Mouse (Mus musculus) limb, embryonic 13.5 days (tissue): ENCODE measurements around the gene Nxf1. TPM values are rescaled to one million over a fixed set of nuclear protein-coding genes. Genes with fewer than 3 reads are reported as not detected.
"Not testable (repeated sequence)": the region's sequence is repeated elsewhere in the genome, so short reads cannot be mapped to it uniquely, and the experiment has no call there.

Experiments used
- ATAC-seq: fragments of 200-750 bp; cut with Nextera tagmentation; 2 replicates; pipeline ENCODE4 v1.8.0; 2017; ENCODE audit warnings: low read depth, moderate number of reproducible peaks, moderate TSS enrichment; ENCODE audit not compliant: low FRiP score
- H3K27ac ChIP-seq: fragments of 300-500 bp; sonication (generic); 2 replicates; pipeline ENCODE4 v1.5.1; 2015; ENCODE audit warnings: inconsistent platforms, mild to moderate bottlenecking, moderate library complexity
- H3K27me3 ChIP-seq: fragments of 300-500 bp; sonication (generic); 2 replicates; pipeline ENCODE4 v1.6.1; 2015; ENCODE audit warnings: mild to moderate bottlenecking, inconsistent platforms
- H3K36me3 ChIP-seq: fragments of 300-500 bp; sonication (generic); 2 replicates; pipeline ENCODE4 v1.6.1; 2015; ENCODE audit warnings: inconsistent platforms, mild to moderate bottlenecking, moderate library complexity
- H3K4me1 ChIP-seq: fragments of 300-500 bp; sonication (generic); 2 replicates; pipeline ENCODE4 v1.6.1; 2015; ENCODE audit warnings: inconsistent platforms
- H3K4me2 ChIP-seq: fragments of 300-500 bp; sonication (generic); replicated peaks from 2 replicates; pipeline ENCODE4 v1.6.1; 2015; ENCODE audit warnings: inconsistent platforms, mild to moderate bottlenecking, moderate library complexity
- H3K4me3 ChIP-seq: fragments of 300-500 bp; sonication (generic); 2 replicates; pipeline ENCODE4 v1.5.1; 2015; ENCODE audit warnings: moderate library complexity, mild to moderate bottlenecking, inconsistent platforms
- H3K9ac ChIP-seq: fragments of 300-500 bp; sonication (generic); 2 replicates; pipeline ENCODE4 v1.6.1; 2015; ENCODE audit warnings: mild to moderate bottlenecking, inconsistent platforms
- H3K9me3 ChIP-seq: fragments of 300-500 bp; sonication (generic); 2 replicates; pipeline ENCODE4 v1.6.1; 2016; ENCODE audit warnings: inconsistent platforms
- WGBS: fragments of 180-500 bp; shearing (Covaris S2); methylation state at CpG from one replicate; pipeline ENCODE4 v1.1.7; 2015; 5-methylcytosine and 5-hydroxymethylcytosine counted together
- polyA plus RNA-seq: library from polyadenylated mRNA; unstranded; fragments of >200 nt; fragmentation: Nextera tagmentation; extraction: Ambion mirVana; gene quantifications from 2 replicates; pipeline ENCODE4 v1.2.1, GENCODE M21; 2015

Gene Nxf1
- polyA plus RNA-seq, 1 experiment from 2014 or later: 217 TPM

DNA sequence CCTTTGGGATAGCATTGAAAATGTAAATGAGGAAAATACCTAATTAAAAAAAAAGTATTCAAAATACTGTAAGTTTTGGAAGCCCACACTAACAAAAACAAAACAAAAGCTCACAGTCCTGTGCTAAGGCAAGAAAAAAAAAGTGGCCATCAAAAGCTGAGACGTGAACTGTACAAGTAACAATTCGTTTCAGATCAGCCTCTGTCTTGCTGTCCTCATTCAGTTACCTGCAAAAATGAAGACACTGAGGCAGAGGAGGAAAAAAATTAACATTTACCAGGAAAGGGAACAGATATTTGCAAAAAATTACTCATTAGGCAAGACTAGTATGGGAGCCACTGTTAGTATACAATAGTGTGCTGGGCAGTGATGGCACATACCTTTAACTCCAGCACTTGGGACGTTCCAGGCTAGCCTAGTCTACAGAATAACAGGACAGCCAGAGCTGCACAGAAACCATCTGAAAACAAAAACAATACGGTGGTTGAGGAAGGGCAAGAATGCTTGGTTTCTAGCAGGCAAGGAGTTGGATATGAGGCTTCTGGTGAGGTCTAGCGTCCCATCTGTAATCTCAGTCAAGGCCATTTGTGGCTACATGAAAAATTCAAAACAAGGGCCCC, 29.3 kb upstream of the Nxf1 start:
- Histone ChIP-seq H3K4me2 (no peak overlapping the region), H3K9ac (no peak overlapping the region), H3K9me3 (no peaks in the 10 kb centered on the region), H3K36me3 (peaks cover 30% of the 10 kb centered on the region), H3K4me1 (peaks cover 19% of the 10 kb centered on the region), H3K27me3 (no peaks in the 10 kb centered on the region), H3K27ac (no peak overlapping the region), H3K4me3 (no peak overlapping the region)
- WGBS: 18% methylated on average over 5 of the region's 5 CpGs
- no peak for ATAC-seq

GRCm38 (mm10) chr19:8728335-8729099, 28.4 kb upstream of the Nxf1 start:
- WGBS: 57% methylated on average over 3 of the region's 3 CpGs
- H3K4me2 ChIP-seq: not testable (repeated sequence)

DNA sequence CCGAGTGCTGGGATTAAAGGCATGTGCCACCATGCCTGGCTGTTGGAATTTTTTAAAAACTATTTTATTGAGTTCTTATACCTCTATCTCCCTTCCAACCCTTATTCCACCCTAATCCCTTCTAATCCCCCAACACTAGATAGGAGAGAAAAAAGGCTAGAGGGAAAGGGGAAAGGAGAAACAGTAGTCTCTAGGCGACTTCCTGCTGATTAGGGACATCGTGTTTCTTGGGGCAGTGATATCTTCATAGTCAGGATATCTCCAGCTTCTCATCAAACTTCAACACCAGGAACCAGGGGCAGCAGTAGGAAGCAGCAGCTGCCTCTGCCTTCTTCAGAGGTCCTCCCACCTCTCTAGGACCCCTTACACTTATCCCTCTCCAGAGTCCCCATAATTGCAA, 22.5 kb upstream of the Nxf1 start:
- no peak overlapping the region for H3K4me3 ChIP-seq
- no peak overlapping the region for H3K27ac ChIP-seq
- WGBS: 74% methylated on average over 3 of the region's 3 CpGs
- no peaks in the 10 kb centered on the region for H3K27me3 ChIP-seq
- peaks cover 23% of the 10 kb centered on the region for H3K36me3 ChIP-seq
- no peak for ATAC-seq
- H3K4me2 ChIP-seq: no peak overlapping the region
- H3K9me3 ChIP-seq: no peaks in the 10 kb centered on the region
- peaks cover 11% of the 10 kb centered on the region for H3K4me1 ChIP-seq
- H3K9ac ChIP-seq: no peak overlapping the region

More at GRCm38 (mm10) chr19:8728335-8729099, 28.4 kb upstream of the Nxf1 start:
- H3K9me3 ChIP-seq, H3K9ac ChIP-seq, H3K27ac ChIP-seq, ATAC-seq, H3K27me3 ChIP-seq, H3K4me3 ChIP-seq: not testable (repeated sequence)
- peaks cover 19% of the 10 kb centered on the region for H3K4me1 ChIP-seq
- H3K36me3 ChIP-seq: peaks cover 30% of the 10 kb centered on the region

- Histone ChIP-seq H3K36me3 (peaks cover 35% of the 10 kb centered on the region), H3K4me2 (peak within 1 kb of the TSS; percentile 75), H3K27me3 (no peaks in the 10 kb centered on the region), H3K9ac (peak within 1 kb of the TSS; percentile 85), H3K4me3 (peak within 1 kb of the TSS; percentile 95), H3K27ac (peak within 1 kb of the TSS; percentile 69), H3K9me3 (no peaks in the 10 kb centered on the region), H3K4me1 (peaks cover 16% of the 10 kb centered on the region)
- ATAC-seq: peak; percentile 95
- WGBS: under 1% methylated on average over 32 of the region's 32 CpGs
These were observed 21.3 kb upstream of the Nxf1 start, which contains the start of gene Wdr74 for GRCm38 (mm10) chr19:8735389-8736159. TSS of gene Wdr74 (plus strand) at chr19:8735827.

- peak overlapping the region; percentile 69 for H3K27ac ChIP-seq
- peak overlapping the region; percentile 75 for H3K4me2 ChIP-seq
- H3K4me1 ChIP-seq: peaks cover 20% of the 10 kb centered on the region
- H3K36me3 ChIP-seq: peaks cover 37% of the 10 kb centered on the region
- ATAC-seq: no peak
- H3K9me3 ChIP-seq: no peaks in the 10 kb centered on the region
- WGBS: 2% methylated on average over 11 of the region's 11 CpGs
- H3K9ac ChIP-seq: peak overlapping the region; percentile 85
- no peaks in the 10 kb centered on the region for H3K27me3 ChIP-seq
- H3K4me3 ChIP-seq: peak overlapping the region; percentile 95
These were observed 20.8 kb upstream of the Nxf1 start for GRCm38 (mm10) chr19:8736160-8736467.

GRCm38 (mm10) chr19:8738911-8739310, 18.0 kb upstream of the Nxf1 start:
- no peaks in the 10 kb centered on the region for H3K9me3 ChIP-seq
- no peaks in the 10 kb centered on the region for H3K27me3 ChIP-seq
- 92% methylated on average over 7 of the region's 7 CpGs for WGBS
- peaks cover 33% of the 10 kb centered on the region for H3K4me1 ChIP-seq
- ATAC-seq: no peak
- no peak overlapping the region for H3K27ac ChIP-seq
- H3K4me3 ChIP-seq: no peak overlapping the region
- H3K4me2 ChIP-seq: no peak overlapping the region
- H3K36me3 ChIP-seq: peaks cover 49% of the 10 kb centered on the region
- no peak overlapping the region for H3K9ac ChIP-seq

DNA sequence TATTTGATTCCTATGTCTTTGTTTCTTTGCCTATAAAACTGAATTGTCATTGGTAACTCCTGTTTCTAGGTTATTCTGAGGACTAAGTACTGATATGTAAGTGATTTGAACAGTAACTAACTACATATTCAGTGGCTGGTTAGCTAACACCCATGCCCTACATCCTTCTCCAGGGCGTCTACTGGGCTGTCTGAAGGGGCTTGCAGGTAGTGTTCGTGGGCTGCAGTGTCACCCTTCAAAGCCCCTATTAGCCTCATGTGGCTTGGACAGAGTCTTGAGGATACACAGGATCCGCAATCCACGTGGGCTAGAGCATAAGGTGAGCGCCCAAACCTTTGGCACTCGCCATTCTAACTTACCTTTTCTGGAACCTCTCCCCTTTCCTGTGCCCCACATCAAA, 17.2 kb upstream of the Nxf1 start:
- no peak overlapping the region for H3K4me3 ChIP-seq
- H3K27ac ChIP-seq: no peak overlapping the region
- ATAC-seq: no peak
- peaks cover 33% of the 10 kb centered on the region for H3K4me1 ChIP-seq
- no peaks in the 10 kb centered on the region for H3K9me3 ChIP-seq
- 89% methylated on average over 6 of the region's 6 CpGs for WGBS
- no peaks in the 10 kb centered on the region for H3K27me3 ChIP-seq
- no peak overlapping the region for H3K9ac ChIP-seq
- peaks cover 56% of the 10 kb centered on the region for H3K36me3 ChIP-seq
- H3K4me2 ChIP-seq: no peak overlapping the region

DNA sequence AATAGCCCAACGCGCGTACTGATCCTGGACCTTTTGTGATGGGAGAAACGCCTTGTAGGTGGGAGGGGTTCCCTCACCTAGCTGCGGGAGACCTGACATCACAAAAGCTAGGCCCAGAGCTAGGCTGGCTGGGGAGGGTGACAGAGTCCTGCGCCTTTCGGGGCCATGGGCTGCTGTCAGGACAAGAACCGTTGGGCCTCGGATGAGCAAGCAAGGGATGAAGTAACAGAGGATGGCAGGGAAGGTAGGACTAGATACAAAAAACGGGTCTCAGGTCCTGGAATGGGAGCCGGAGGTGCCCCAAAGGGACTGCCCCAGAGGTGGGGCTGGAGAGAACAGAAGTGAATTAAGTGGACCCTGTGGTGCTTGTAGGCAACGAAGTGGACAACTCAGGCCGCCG, 16.3 kb upstream of the Nxf1 start, which contains the start of gene 1700092M07Rik:
Gene 1700092M07Rik (plus strand): TSS at position 116 of the 400 bp plus-strand sequence.
- H3K36me3 ChIP-seq: peaks cover 66% of the 10 kb centered on the region

GRCm38 (mm10) chr19:8741243-8741869, 15.5 kb upstream of the Nxf1 start, which contains the start of gene Stx5a:
TSS of gene Stx5a (plus strand) at chr19:8741413.
- peak within 1 kb of the TSS; percentile 99 for H3K4me3 ChIP-seq

More for the DNA sequence above, 16.3 kb upstream of the Nxf1 start, which contains the start of gene 1700092M07Rik:
- peak; percentile 2; the same call in 1 of the 2 replicates for ATAC-seq
- Histone ChIP-seq H3K9me3 (no peaks in the 10 kb centered on the region), H3K9ac (peak within 1 kb of the TSS; percentile 94), H3K4me3 (peak within 1 kb of the TSS; percentile 99), H3K27ac (peak within 1 kb of the TSS; percentile 95), H3K27me3 (no peaks in the 10 kb centered on the region), H3K4me2 (peak within 1 kb of the TSS; percentile 55), H3K4me1 (peaks cover 29% of the 10 kb centered on the region)
- WGBS: 64% methylated on average over 14 of the region's 14 CpGs

GRCm38 (mm10) chr19:8742176-8742575, 14.7 kb upstream of the Nxf1 start:
- no peak for ATAC-seq
- Histone ChIP-seq H3K4me3 (peak overlapping the region; percentile 99), H3K27ac (peak overlapping the region; percentile 95), H3K9me3 (no peaks in the 10 kb centered on the region), H3K27me3 (no peaks in the 10 kb centered on the region), H3K4me1 (peaks cover 23% of the 10 kb centered on the region), H3K36me3 (peaks cover 81% of the 10 kb centered on the region), H3K9ac (peak overlapping the region; percentile 94), H3K4me2 (peak overlapping the region; percentile 98)
- 18% methylated on average over 14 of the region's 14 CpGs for WGBS

More at GRCm38 (mm10) chr19:8741243-8741869, 15.5 kb upstream of the Nxf1 start, which contains the start of gene Stx5a:
- H3K9ac ChIP-seq: peak within 1 kb of the TSS; percentile 94
- peak within 1 kb of the TSS; percentile 95 for H3K27ac ChIP-seq
- no peaks in the 10 kb centered on the region for H3K27me3 ChIP-seq
- H3K36me3 ChIP-seq: peaks cover 73% of the 10 kb centered on the region
- peak within 1 kb of the TSS; percentile 98 for H3K4me2 ChIP-seq
- under 1% methylated on average over 36 of the region's 36 CpGs for WGBS
- peak; percentile 98 for ATAC-seq
- peaks cover 29% of the 10 kb centered on the region for H3K4me1 ChIP-seq
- H3K9me3 ChIP-seq: no peaks in the 10 kb centered on the region

- Histone ChIP-seq H3K4me2 (no peak overlapping the region), H3K36me3 (peaks cover 81% of the 10 kb centered on the region), H3K4me3 (no peak overlapping the region), H3K27ac (no peak overlapping the region), H3K27me3 (no peaks in the 10 kb centered on the region), H3K9ac (no peak overlapping the region), H3K9me3 (no peaks in the 10 kb centered on the region), H3K4me1 (peaks cover 20% of the 10 kb centered on the region)
- 98% methylated on average over 1 of the region's 1 CpGs for WGBS
- no peak for ATAC-seq
These were observed 11.5 kb upstream of the Nxf1 start for GRCm38 (mm10) chr19:8745382-8745781.
